Comparison of ENCODE assay signal across 11 mouse cellular contexts in genomic region chr12:7749319-7750238, GRCm38 (mm10).
DNase-seq lines count a peak whose midpoint lies in the region; ATAC-seq lines count a peak whose summit lies in the region.
"Had no signal": no experiment of that assay in that cellular context is flagged by ENCODE, and none has a peak within 500 bp of the region (broad histone marks: within the 10 kb centered on the region; RNA-seq: fewer than 3 reads in every experiment).

No protein-coding gene starts in this region.

- H3K4me3 ChIP-seq in forebrain, embryonic 10.5 days, result no peak overlapping the region
- H3K4me3 ChIP-seq in forebrain, embryonic 12.5 days (replicated peaks), result no peak overlapping the region
- H3K4me3 ChIP-seq in kidney, embryonic 16.5 days (ENCODE audit: low read length), result no peak overlapping the region
- H3K4me3 ChIP-seq: stomach, embryonic 15.5 days had no signal

- H3K36me3 ChIP-seq in forebrain, embryonic 10.5 days (replicated peaks), result no peaks in the 10 kb centered on the region
- H3K36me3 ChIP-seq in forebrain, embryonic 12.5 days (replicated peaks), result no peaks in the 10 kb centered on the region
- no peaks in the 10 kb centered on the region for H3K36me3 ChIP-seq in kidney, embryonic 16.5 days (ENCODE audit: insufficient read depth, low read length)
- H3K36me3 ChIP-seq: stomach, embryonic 15.5 days had no signal

- DNase-seq in forebrain, embryonic 10.5 days (ENCODE audit: extremely low spot score, low spot score), result no peak
- peak; percentile 6 for DNase-seq in ovary, postnatal 36 days (ENCODE audit: low spot score)
- no peak for DNase-seq in ovary, postnatal 14 days (ENCODE audit: low spot score)
- peak; percentile 17 for DNase-seq in retina, postnatal 1 day
- DNase-seq in layer of hippocampus, adult 11-12 months (ENCODE audit: low spot score), result no peak

- no peak overlapping the region for H3K9ac ChIP-seq in forebrain, embryonic 12.5 days
- H3K9ac ChIP-seq in kidney, embryonic 16.5 days (replicated peaks; ENCODE audit: low read length), result no peak overlapping the region
- H3K9ac ChIP-seq: stomach, embryonic 15.5 days had no signal

- no peak overlapping the region for H3K4me2 ChIP-seq in forebrain, embryonic 12.5 days
- no peak overlapping the region for H3K4me2 ChIP-seq in kidney, embryonic 16.5 days (replicated peaks; ENCODE audit: low read depth, low read length)
- H3K4me2 ChIP-seq: liver, embryonic 11.5 days; stomach, embryonic 15.5 days had no signal

- ATAC-seq in forebrain, embryonic 12.5 days (ENCODE audit: low FRiP score), result no peak
- peak; percentile 70; the same call in 1 of the 2 replicates for ATAC-seq in kidney, embryonic 16.5 days (ENCODE audit: low FRiP score, low TSS enrichment)
- ATAC-seq in megakaryocyte progenitor cell, adult 5-6 weeks (replicated peaks; ENCODE audit: poor library complexity), result no peak
- ATAC-seq: intestine, postnatal 0 days had no signal

- H3K27ac ChIP-seq in forebrain, embryonic 10.5 days, result peak overlapping the region; percentile 53; the same call in 1 of the 2 replicates
- no peak overlapping the region for H3K27ac ChIP-seq in forebrain, embryonic 12.5 days
- no peak overlapping the region for H3K27ac ChIP-seq in kidney, embryonic 16.5 days (ENCODE audit: low read length)
- H3K27ac ChIP-seq: stomach, embryonic 15.5 days had no signal

- peaks cover 17% of the 10 kb centered on the region for H3K4me1 ChIP-seq in forebrain, embryonic 10.5 days
- peaks cover 14% of the 10 kb centered on the region; the same call in 1 of the 2 replicates for H3K4me1 ChIP-seq in forebrain, embryonic 12.5 days
- no peaks in the 10 kb centered on the region for H3K4me1 ChIP-seq in kidney, embryonic 16.5 days (ENCODE audit: insufficient read depth, low read length)
- H3K4me1 ChIP-seq: stomach, embryonic 15.5 days had no signal

- WGBS in forebrain, embryonic 10.5 days, result 42% methylated on average over 5 of the region's 5 CpGs
- 38% methylated on average over 5 of the region's 5 CpGs for WGBS in forebrain, embryonic 12.5 days
- 22% methylated on average over 5 of the region's 5 CpGs for WGBS in kidney, embryonic 16.5 days

- no peaks in the 10 kb centered on the region for H3K27me3 ChIP-seq in forebrain, embryonic 10.5 days (ENCODE audit: poor library complexity, severe bottlenecking)
- no peaks in the 10 kb centered on the region for H3K27me3 ChIP-seq in forebrain, embryonic 12.5 days
- H3K27me3 ChIP-seq in kidney, embryonic 16.5 days (ENCODE audit: insufficient read depth, low read length), result no peaks in the 10 kb centered on the region
- H3K27me3 ChIP-seq: stomach, embryonic 15.5 days had no signal

- H3K9me3 ChIP-seq in forebrain, embryonic 10.5 days, result no peaks in the 10 kb centered on the region
- H3K9me3 ChIP-seq in forebrain, embryonic 12.5 days, result no peaks in the 10 kb centered on the region
- H3K9me3 ChIP-seq in kidney, embryonic 16.5 days (ENCODE audit: low read length), result no peaks in the 10 kb centered on the region
- H3K9me3 ChIP-seq: stomach, embryonic 15.5 days had no signal

Comparison
In these comparisons a context has a peak if more than half of its experiments do, and no peak if none do; other contexts are left out.
1. DNase-seq: peak in ovary, postnatal 36 days (single experiment) and retina, postnatal 1 day (single experiment); none in forebrain, embryonic 10.5 days (single experiment), ovary, postnatal 14 days (single experiment) and layer of hippocampus, adult 11-12 months (single experiment).